Mouse (Mus musculus) liver, embryonic 12.5 days (tissue): ENCODE results near the gene Letmd1. TPM values are rescaled to one million over a fixed set of nuclear protein-coding genes. Genes with fewer than 3 reads are reported as not detected.

Source experiments
- ATAC-seq: fragments of 200-750 bp; cut with Nextera tagmentation; 2 replicates; pipeline ENCODE4 v1.8.0; 2017; ENCODE audit warnings: moderate number of reproducible peaks, mild to moderate bottlenecking, moderate library complexity
- H3K27ac ChIP-seq: fragments of 300-500 bp; sonication (generic); 2 replicates; pipeline ENCODE4 v1.5.1; 2016; ENCODE audit warnings: mild to moderate bottlenecking
- H3K27me3 ChIP-seq: fragments of 300-500 bp; sonication (generic); replicated peaks from 2 replicates; pipeline ENCODE4 v1.6.1; 2016; ENCODE audit warnings: mild to moderate bottlenecking, moderate library complexity
- H3K36me3 ChIP-seq: fragments of 300-500 bp; sonication (generic); 2 replicates; pipeline ENCODE4 v1.6.1; 2016; ENCODE audit warnings: mild to moderate bottlenecking, moderate library complexity
- H3K4me1 ChIP-seq: fragments of 300-500 bp; sonication (generic); 2 replicates; pipeline ENCODE4 v1.6.1; 2016
- H3K4me2 ChIP-seq: fragments of 300-500 bp; sonication (generic); 2 replicates; pipeline ENCODE4 v1.6.1; 2016; ENCODE audit warnings: mild to moderate bottlenecking, moderate library complexity
- H3K4me3 ChIP-seq: fragments of 300-500 bp; sonication (generic); 2 replicates; pipeline ENCODE4 v1.5.1; 2016; ENCODE audit warnings: mild to moderate bottlenecking, moderate library complexity
- H3K9ac ChIP-seq: fragments of 300-500 bp; sonication (generic); 2 replicates; pipeline ENCODE4 v1.6.1; 2016; ENCODE audit warnings: mild to moderate bottlenecking, moderate library complexity
- H3K9me3 ChIP-seq: fragments of 300-500 bp; sonication (generic); replicated peaks from 2 replicates; pipeline ENCODE4 v1.6.1; 2016; ENCODE audit warnings: mild to moderate bottlenecking, moderate library complexity
- WGBS: fragments of 180-500 bp; shearing (Covaris S2); methylation state at CpG from one replicate; pipeline ENCODE4 v1.1.7; 2016; ENCODE audit not compliant: insufficient replicate concordance; 5-methylcytosine and 5-hydroxymethylcytosine counted together
- polyA plus RNA-seq: library from polyadenylated mRNA; unstranded; fragments of >200 nt; fragmentation: Nextera tagmentation; extraction: Ambion mirVana; gene quantifications from 2 replicates; pipeline ENCODE4 v1.2.1, GENCODE M21; 2016

Letmd1 gene
- polyA plus RNA-seq, 1 experiment from 2014 or later = 18.5 TPM

DNA sequence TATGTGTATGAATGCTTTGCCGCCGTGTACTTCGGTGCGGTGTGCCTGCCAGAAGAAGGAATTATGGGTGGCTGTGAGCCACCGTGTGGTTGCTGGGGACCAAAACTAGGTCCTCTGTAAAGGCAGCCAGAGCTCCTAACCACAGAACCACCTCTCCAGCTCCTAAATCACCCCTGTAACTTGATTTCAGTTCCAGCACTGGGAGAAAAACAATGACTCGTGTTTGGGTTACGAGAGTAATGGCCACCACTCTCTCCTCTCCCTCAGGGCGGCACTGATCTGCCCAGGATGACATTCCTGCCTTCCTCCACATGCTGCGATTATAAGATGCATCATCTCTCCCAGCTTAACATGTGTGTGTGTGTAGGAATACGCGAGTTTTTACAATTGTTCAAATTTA lies 41.2 kb downstream of the Letmd1 start:
- peaks cover 58% of the 10 kb centered on the region for H3K36me3 ChIP-seq
- no peak overlapping the region for H3K4me3 ChIP-seq
- no peaks in the 10 kb centered on the region for H3K27me3 ChIP-seq
- H3K9ac ChIP-seq = no peak overlapping the region
- H3K4me2 ChIP-seq = no peak overlapping the region
- H3K4me1 ChIP-seq = no peaks in the 10 kb centered on the region
- no peaks in the 10 kb centered on the region for H3K9me3 ChIP-seq
- WGBS = 83% methylated on average over 11 of the region's 11 CpGs
- no peak overlapping the region for H3K27ac ChIP-seq
- no peak for ATAC-seq

- no peak for ATAC-seq
- no peak overlapping the region for H3K4me3 ChIP-seq
- peaks cover 52% of the 10 kb centered on the region for H3K36me3 ChIP-seq
- H3K9me3 ChIP-seq = no peaks in the 10 kb centered on the region
- H3K4me1 ChIP-seq = no peaks in the 10 kb centered on the region
- H3K9ac ChIP-seq = no peak overlapping the region
- no peak overlapping the region for H3K4me2 ChIP-seq
- WGBS = 58% methylated on average over 4 of the region's 4 CpGs
- no peak overlapping the region for H3K27ac ChIP-seq
- no peaks in the 10 kb centered on the region for H3K27me3 ChIP-seq
Observed at GRCm38 (mm10) chr15:100513387-100513786, 44.6 kb downstream of the Letmd1 start.

DNA sequence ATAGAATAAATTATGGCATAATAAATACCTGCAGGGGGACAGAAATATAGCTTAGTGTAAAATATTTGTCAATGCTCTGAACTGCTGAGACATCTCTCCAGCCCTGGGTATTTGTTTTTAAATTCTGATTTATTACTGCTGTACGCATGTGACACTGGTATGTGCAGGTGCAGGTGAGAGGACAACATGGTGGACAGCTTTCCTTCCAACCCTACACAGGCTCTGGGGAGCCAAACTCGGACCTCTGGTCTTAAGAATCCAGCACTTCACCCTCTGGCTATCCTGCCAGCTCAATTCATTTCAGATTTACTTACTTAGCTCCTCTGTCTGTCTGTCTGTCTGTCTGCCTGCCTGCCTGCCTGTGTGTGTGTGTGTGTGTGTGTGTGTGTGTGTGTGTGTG lies 46.3 kb downstream of the Letmd1 start:
- H3K4me2 ChIP-seq = no peak overlapping the region
- H3K9ac ChIP-seq = no peak overlapping the region
- H3K36me3 ChIP-seq = peaks cover 49% of the 10 kb centered on the region
- no peak overlapping the region for H3K27ac ChIP-seq
- no peaks in the 10 kb centered on the region for H3K27me3 ChIP-seq
- WGBS = 74% methylated on average over 2 of the region's 2 CpGs
- ATAC-seq = no peak
- no peaks in the 10 kb centered on the region for H3K9me3 ChIP-seq
- no peak overlapping the region for H3K4me3 ChIP-seq
- H3K4me1 ChIP-seq = no peaks in the 10 kb centered on the region

DNA sequence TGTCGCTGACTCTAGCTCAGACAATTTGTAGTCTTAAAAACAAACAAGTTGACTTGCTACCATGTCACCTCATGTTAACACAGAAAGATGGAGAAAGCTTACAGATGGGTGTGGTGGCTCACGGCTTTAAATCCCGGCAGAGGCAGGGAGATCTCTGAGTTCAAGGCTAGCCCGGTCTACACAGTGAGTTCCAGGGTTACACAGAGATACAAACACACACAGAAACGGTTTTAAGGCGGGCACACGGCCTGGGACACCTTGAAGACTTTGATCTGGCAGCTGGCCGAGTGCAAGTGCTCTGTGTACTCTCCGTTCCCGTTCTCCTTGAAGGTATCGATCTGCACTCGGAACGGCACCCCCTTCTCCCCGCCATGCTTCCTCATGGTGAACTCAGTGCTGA lies 51.5 kb downstream of the Letmd1 start:
- no peak for ATAC-seq
- WGBS = 82% methylated on average over 14 of the region's 14 CpGs
- H3K36me3 ChIP-seq = peaks cover 20% of the 10 kb centered on the region

DNA sequence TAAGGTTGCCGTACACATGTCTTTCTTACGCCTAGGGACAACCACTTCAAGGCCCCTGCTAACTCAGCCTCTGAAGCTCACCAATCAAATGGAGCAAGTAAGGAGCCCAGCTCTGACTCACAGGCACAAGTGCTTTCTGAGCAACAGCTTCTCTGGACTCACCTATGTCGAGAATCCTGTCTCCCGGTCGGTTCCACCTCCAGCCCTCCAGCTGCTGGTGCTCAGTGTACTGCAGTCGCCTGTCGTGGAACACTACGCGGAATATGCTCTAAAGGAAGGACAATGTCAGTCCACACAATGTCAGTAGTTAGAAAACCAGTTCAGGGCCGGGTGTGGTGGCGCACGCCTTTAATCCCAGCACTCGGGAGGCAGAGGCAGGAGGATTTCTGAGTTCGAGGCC lies 56.6 kb downstream of the Letmd1 start:
- no peaks in the 10 kb centered on the region for H3K4me1 ChIP-seq
- no peak overlapping the region for H3K4me2 ChIP-seq
- H3K9me3 ChIP-seq = no peaks in the 10 kb centered on the region
- 81% methylated on average over 14 of the region's 14 CpGs for WGBS
- ATAC-seq = no peak
- H3K4me3 ChIP-seq = no peak overlapping the region
- H3K9ac ChIP-seq = no peak overlapping the region
- no peak overlapping the region for H3K27ac ChIP-seq
- H3K27me3 ChIP-seq = no peaks in the 10 kb centered on the region
- H3K36me3 ChIP-seq = peaks cover 4% of the 10 kb centered on the region

More for the DNA sequence above, 51.5 kb downstream of the Letmd1 start:
- H3K4me3 ChIP-seq = no peak overlapping the region
- no peaks in the 10 kb centered on the region for H3K9me3 ChIP-seq
- no peak overlapping the region for H3K4me2 ChIP-seq
- no peak overlapping the region for H3K9ac ChIP-seq
- no peaks in the 10 kb centered on the region for H3K27me3 ChIP-seq
- no peak overlapping the region for H3K27ac ChIP-seq
- no peaks in the 10 kb centered on the region for H3K4me1 ChIP-seq

- ATAC-seq = no peak
- no peak overlapping the region for H3K4me2 ChIP-seq
- H3K9ac ChIP-seq = no peak overlapping the region
- H3K9me3 ChIP-seq = no peaks in the 10 kb centered on the region
- 51% methylated on average over 5 of the region's 5 CpGs for whole genome bisulfite sequencing
- H3K4me1 ChIP-seq = no peaks in the 10 kb centered on the region
- no peak overlapping the region for H3K4me3 ChIP-seq
- H3K36me3 ChIP-seq = peaks cover 2% of the 10 kb centered on the region
- H3K27me3 ChIP-seq = no peaks in the 10 kb centered on the region
- no peak overlapping the region for H3K27ac ChIP-seq
Observed at GRCm38 (mm10) chr15:100527900-100528299, 59.1 kb downstream of the Letmd1 start.

Other genes with a start within 250 kb of the Letmd1 start
- 55.0 and 57.6 TPM in 2 replicates for gene Atf1, start 241.2 kb upstream of the Letmd1 start, polyA plus RNA-seq
- not detected in 2 replicates for gene Tmprss12, start 188.2 kb upstream of the Letmd1 start, polyA plus RNA-seq
- gene Mettl7a1, start 164.9 kb upstream of the Letmd1 start, polyA plus RNA-seq = 4.4 and 5.4 TPM in 2 replicates
- gene Mettl7a3, start 134.1 kb upstream of the Letmd1 start, polyA plus RNA-seq = not detected in 2 replicates
- not detected in 2 replicates for gene Methig1, start 115.9 kb upstream of the Letmd1 start, polyA plus RNA-seq
- not detected in 2 replicates for gene Mettl7a2, start 115.8 kb upstream of the Letmd1 start, polyA plus RNA-seq
- gene Higd1c, start 104.5 kb upstream of the Letmd1 start, polyA plus RNA-seq = not detected in 2 replicates
- gene Gm5475, start 46.9 kb upstream of the Letmd1 start, polyA plus RNA-seq = 0.06 and 0.08 TPM in 2 replicates
- 56.5 and 59.7 TPM in 2 replicates for gene Slc11a2, start 44.0 kb upstream of the Letmd1 start, polyA plus RNA-seq
- 2.8 and 3.0 TPM in 2 replicates for gene Csrnp2, start 26.5 kb downstream of the Letmd1 start, polyA plus RNA-seq
- gene Tfcp2, start 83.0 kb downstream of the Letmd1 start, polyA plus RNA-seq = 7.4 and 9.0 TPM in 2 replicates
- 0.41 and 0.45 TPM in 2 replicates for gene Pou6f1, start 131.0 kb downstream of the Letmd1 start, polyA plus RNA-seq
- gene Dazap2, start 146.3 kb downstream of the Letmd1 start, polyA plus RNA-seq = 163 and 167 TPM in 2 replicates
- gene Smagp, start 167.9 kb downstream of the Letmd1 start, polyA plus RNA-seq = 10.5 and 11.4 TPM in 2 replicates
- gene Bin2, start 200.5 kb downstream of the Letmd1 start, polyA plus RNA-seq = 40.5 and 40.6 TPM in 2 replicates
- gene Cela1, start 218.9 kb downstream of the Letmd1 start, polyA plus RNA-seq = 8.7 and 11.0 TPM in 2 replicates